Comparison of ENCODE assay signal across 8 mouse cellular contexts in the genomic region with DNA sequence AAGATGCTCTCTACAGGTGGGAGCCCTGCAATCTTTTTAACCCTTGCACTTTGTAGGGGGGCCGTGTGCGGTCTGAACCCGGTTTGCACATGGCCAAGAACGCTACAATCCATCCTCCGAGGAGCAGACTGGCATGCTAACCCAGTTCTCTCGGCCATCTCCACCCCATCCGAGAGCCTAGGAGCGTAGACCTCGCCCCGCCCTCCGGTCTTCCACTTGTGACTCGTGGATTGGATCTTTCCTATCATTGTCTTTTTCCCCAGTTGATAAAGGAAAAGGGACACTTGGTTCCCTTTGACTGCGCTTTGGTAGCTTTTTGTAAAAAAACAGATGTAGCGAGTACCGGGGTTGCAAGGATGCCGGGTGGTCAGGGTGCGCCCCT. TPM values are rescaled to one million over a fixed set of nuclear protein-coding genes. Genes with fewer than 3 reads are reported as not detected.
DNase-seq lines count a peak whose midpoint lies in the region; ATAC-seq lines count a peak whose summit lies in the region.

A gene (plus strand): TSS at position 250 of the 382 bp plus-strand sequence.

- peaks cover 36% of the 10 kb centered on the region for H3K36me3 ChIP-seq in embryonic facial prominence, embryonic 10.5 days (replicated peaks)
- peaks cover 14% of the 10 kb centered on the region for H3K36me3 ChIP-seq in heart, embryonic 16.5 days (ENCODE audit: control insufficient read depth, insufficient read depth)

- H3K4me3 ChIP-seq in embryonic facial prominence, embryonic 10.5 days: peak within 1 kb of the TSS; percentile 82
- peak within 1 kb of the TSS; percentile 68 for H3K4me3 ChIP-seq in heart, embryonic 16.5 days (ENCODE audit: low read length)

- H3K4me2 ChIP-seq in heart, embryonic 16.5 days (ENCODE audit: low read depth, low read length): peak within 1 kb of the TSS; percentile 74

- WGBS in embryonic facial prominence, embryonic 10.5 days: under 1% methylated on average over 17 of the region's 17 CpGs
- under 1% methylated on average over 17 of the region's 17 CpGs for WGBS in heart, embryonic 16.5 days

- ATAC-seq in frontal cortex, adult (ENCODE audit: low TSS enrichment): 0 out of 2 replicates have a peak, but pooled peaks have one; percentile 14
- ATAC-seq in heart, embryonic 16.5 days (replicated peaks; ENCODE audit: extremely low read depth, insufficient read depth, low FRiP score): no peak

- H3K4me1 ChIP-seq in embryonic facial prominence, embryonic 10.5 days: peaks cover 30% of the 10 kb centered on the region
- peaks cover 29% of the 10 kb centered on the region for H3K4me1 ChIP-seq in heart, embryonic 16.5 days (ENCODE audit: control insufficient read depth, insufficient read depth, low read length)

- H3K27ac ChIP-seq in embryonic facial prominence, embryonic 10.5 days (replicated peaks): peak within 1 kb of the TSS; percentile 94
- peak within 1 kb of the TSS; percentile 98 for H3K27ac ChIP-seq in heart, embryonic 16.5 days (ENCODE audit: low read length)

- H3K27me3 ChIP-seq in embryonic facial prominence, embryonic 10.5 days (replicated peaks; ENCODE audit: low read depth, poor library complexity, severe bottlenecking): no peaks in the 10 kb centered on the region
- no peaks in the 10 kb centered on the region for H3K27me3 ChIP-seq in heart, embryonic 16.5 days (ENCODE audit: control insufficient read depth, insufficient read depth, low read length)

- DNase-seq in frontal cortex, adult 2 months (ENCODE audit: extremely low spot score in 1 of 2, low spot score in 1 of 2): no peak
- peak; percentile 76 for DNase-seq in ZHBTc4 (ENCODE audit: low read depth, low spot score)
- DNase-seq in embryonic facial prominence, embryonic 10.5 days (ENCODE audit: low spot score): peak; percentile 60
- DNase-seq in kidney, postnatal 36 days: peak; percentile 35 to 67
- DNase-seq in mesoderm, embryonic 11.5 days (ENCODE audit: low read depth, low spot score): peak; percentile 57
- DNase-seq in thymus, postnatal 4 days: peak; percentile 56

- no peaks in the 10 kb centered on the region for H3K9me3 ChIP-seq in embryonic facial prominence, embryonic 10.5 days
- H3K9me3 ChIP-seq in heart, embryonic 16.5 days (replicated peaks; ENCODE audit: control insufficient read depth, low read length): no peaks in the 10 kb centered on the region

- peak within 1 kb of the TSS; percentile 96 for H3K9ac ChIP-seq in heart, embryonic 16.5 days (ENCODE audit: low read length)

RNA-seq across cellular contexts. Expression of the gene that starts here (rescaled TPM):
- 6.9 and 9.2 TPM in 2 replicates for polyA plus RNA-seq in frontal cortex, adult 2 months (2012; rRNA removed)
- 0.91 and 1.0 TPM in 2 replicates for polyA plus RNA-seq in embryonic facial prominence, embryonic 10.5 days (2016; fragmentation: Nextera tagmentation; extraction: Ambion mirVana)
- polyA plus RNA-seq in heart, embryonic 16.5 days (2015; fragmentation: Nextera tagmentation; extraction: Ambion mirVana): 4.5 and 4.8 TPM in 2 replicates

Comparison
In these comparisons a context has a peak if more than half of its experiments do, and no peak if none do; other contexts are left out.
1. DNase-seq: peak in ZHBTc4 (single experiment), embryonic facial prominence, embryonic 10.5 days (single experiment), kidney, postnatal 36 days (2 of 2), mesoderm, embryonic 11.5 days (single experiment) and thymus, postnatal 4 days (single experiment); none in frontal cortex, adult 2 months (0 of 2).